ENCODE assay signal across 9 mouse cellular contexts in genomic region chr1:161712918-161713317, GRCm38 (mm10).
DNase-seq lines count a peak whose midpoint lies in the region; ATAC-seq and TF ChIP-seq lines count a peak whose summit lies in the region.
"Had no signal": no experiment of that assay in that cellular context is flagged by ENCODE, and none has a peak within 500 bp of the region (broad histone marks: within the 10 kb centered on the region; RNA-seq: fewer than 3 reads in every experiment).

No protein-coding gene starts in this region.

- no peak overlapping the region for H3K4me2 ChIP-seq in stomach, embryonic 15.5 days

- TF ChIP-seq CTCF in MEL (IDR thresholded peaks at IDR 0.05 in 2 of 3, conservative IDR thresholded peaks at IDR 0.05 in 1 of 3; ENCODE audit: control insufficient read depth in 1 of 3, insufficient read depth in 1 of 3, low read depth in 2 of 3, low read length in 3 of 3, poor library complexity in 1 of 3, severe bottlenecking in 1 of 3), result peak in 2 of 3 experiments; percentile 13 to 16; a peak in 1 of 6 replicates

- peak; percentile 35; the same call in 1 of the 2 replicates for ATAC-seq in stomach, embryonic 15.5 days (ENCODE audit: insufficient read depth, low FRiP score, low read depth)

- H3K27me3 ChIP-seq in MEL (ENCODE audit: control insufficient read depth in 1 of 2, insufficient read depth in 2 of 2, low read length in 2 of 2), result peaks cover 6 to 16% of the 10 kb centered on the region in 2 experiments
- no peaks in the 10 kb centered on the region for H3K27me3 ChIP-seq in stomach, embryonic 15.5 days (replicated peaks)

- H3K4me1 ChIP-seq in MEL (ENCODE audit: control insufficient read depth in 1 of 2, insufficient read depth in 2 of 2, low read length in 2 of 2), result 0 out of 4 replicates have a peak, but pooled peaks cover 0 to 2% of the 10 kb centered on the region in 2 experiments
- H3K4me1 ChIP-seq in stomach, embryonic 15.5 days, result no peaks in the 10 kb centered on the region

- TF ChIP-seq RAD21 in MEL (IDR thresholded peaks at IDR 0.05; ENCODE audit: low read depth, low read length), result no peak

- peak overlapping the region in 1 of 2 experiments; percentile 16; a peak in 1 of 4 replicates for H3K4me3 ChIP-seq in MEL (ENCODE audit: control insufficient read depth in 1 of 2, insufficient read depth in 1 of 2, low read depth in 2 of 2, low read length in 2 of 2)
- no peak overlapping the region for H3K4me3 ChIP-seq in stomach, embryonic 15.5 days (replicated peaks)

- TF ChIP-seq EP300 in MEL (IDR thresholded peaks at IDR 0.05; ENCODE audit: low read depth in 1 of 2, low read length in 2 of 2), result no peak

- no peaks in the 10 kb centered on the region for H3K9me3 ChIP-seq in MEL (replicated peaks; ENCODE audit: insufficient read depth, low read length)
- H3K9me3 ChIP-seq in stomach, embryonic 15.5 days, result no peaks in the 10 kb centered on the region

- intact Hi-C loops in heart, postnatal 36 days (cut with DNase I), result no loop called here

- H3K36me3 ChIP-seq in MEL (ENCODE audit: control insufficient read depth in 1 of 2, insufficient read depth in 2 of 2, low read length in 2 of 2), result no peaks in the 10 kb centered on the region
- H3K36me3 ChIP-seq in stomach, embryonic 15.5 days, result no peaks in the 10 kb centered on the region

- TF ChIP-seq POLR2A in MEL (IDR thresholded peaks at IDR 0.05; ENCODE audit: control insufficient read depth in 1 of 2, insufficient read depth in 1 of 2, low read depth in 1 of 2, low read length in 2 of 2, poor library complexity in 1 of 2), result no peak

- DNase-seq in CD4-positive helper T cell, adult 2 months (ENCODE audit: low read depth, low spot score), result peak; percentile 88
- DNase-seq in MEL (ENCODE audit: low read depth, low spot score), result peak; percentile 75
- peak; percentile 11 to 68 for DNase-seq in frontal cortex, adult 2 months (ENCODE audit: extremely low spot score in 1 of 2, low spot score in 1 of 2)
- peak; percentile 48 to 71 for DNase-seq in heart, postnatal 36 days
- peak; percentile 7 for DNase-seq in layer of hippocampus, adult 9-10 months (ENCODE audit: low spot score)
- DNase-seq in lung, postnatal 4 days, result peak; percentile 81 to 82
- no peak for DNase-seq in embryo, embryonic 11 days

- H3K79me2 ChIP-seq in MEL (ENCODE audit: control insufficient read depth, insufficient read depth, low read length, poor library complexity), result no peaks in the 10 kb centered on the region

- H3K27ac ChIP-seq in MEL (ENCODE audit: control insufficient read depth, low read depth, low read length), result no peak overlapping the region
- no peak overlapping the region for H3K27ac ChIP-seq in stomach, embryonic 15.5 days
- H3K27ac ChIP-seq: macrophage had no signal

- H3K9ac ChIP-seq in MEL (ENCODE audit: control insufficient read depth, low read depth, low read length, poor library complexity, severe bottlenecking), result no peak overlapping the region
- H3K9ac ChIP-seq in stomach, embryonic 15.5 days, result no peak overlapping the region

- 23% methylated on average over 10 of the region's 10 CpGs for WGBS in stomach, embryonic 15.5 days

TF ChIP-seq in MEL, 35 proteins besides CTCF, POLR2A, EP300 and RAD21:
- TF ChIP-seq USF1 (IDR thresholded peaks at IDR 0.05; ENCODE audit: low read depth, low read length) (peak; percentile 15; the same call in 1 of the 2 replicates), BHLHE40 (IDR thresholded peaks at IDR 0.05; ENCODE audit: borderline replicate concordance, low read depth, low read length) (peak; percentile 43; the same call in 1 of the 2 replicates), HCFC1 (IDR thresholded peaks at IDR 0.05; ENCODE audit: low read depth, low read length) (no peak)
